Mouse (Mus musculus) adipose tissue, adult 10 weeks (tissue): ENCODE measurements around the gene 2210011C24Rik. TPM values are rescaled to one million over a fixed set of nuclear protein-coding genes. Genes with fewer than 3 reads are reported as not detected.

Experiments used
- polyA plus RNA-seq: library from polyadenylated mRNA; stranded (reverse); fragments of 350-450 nt; fragmentation: Illumina TruSeq; extraction: RNeasy Lipid Tissue Mini Kit (QIAGEN cat#74804); gene quantifications from one replicate; pipeline ENCODE4 v1.2.3, GENCODE M21; 2014; ENCODE audit warnings: low read depth, low replicate concordance

The 2210011C24Rik gene
- polyA plus RNA-seq = 0.62 TPM

DNA sequence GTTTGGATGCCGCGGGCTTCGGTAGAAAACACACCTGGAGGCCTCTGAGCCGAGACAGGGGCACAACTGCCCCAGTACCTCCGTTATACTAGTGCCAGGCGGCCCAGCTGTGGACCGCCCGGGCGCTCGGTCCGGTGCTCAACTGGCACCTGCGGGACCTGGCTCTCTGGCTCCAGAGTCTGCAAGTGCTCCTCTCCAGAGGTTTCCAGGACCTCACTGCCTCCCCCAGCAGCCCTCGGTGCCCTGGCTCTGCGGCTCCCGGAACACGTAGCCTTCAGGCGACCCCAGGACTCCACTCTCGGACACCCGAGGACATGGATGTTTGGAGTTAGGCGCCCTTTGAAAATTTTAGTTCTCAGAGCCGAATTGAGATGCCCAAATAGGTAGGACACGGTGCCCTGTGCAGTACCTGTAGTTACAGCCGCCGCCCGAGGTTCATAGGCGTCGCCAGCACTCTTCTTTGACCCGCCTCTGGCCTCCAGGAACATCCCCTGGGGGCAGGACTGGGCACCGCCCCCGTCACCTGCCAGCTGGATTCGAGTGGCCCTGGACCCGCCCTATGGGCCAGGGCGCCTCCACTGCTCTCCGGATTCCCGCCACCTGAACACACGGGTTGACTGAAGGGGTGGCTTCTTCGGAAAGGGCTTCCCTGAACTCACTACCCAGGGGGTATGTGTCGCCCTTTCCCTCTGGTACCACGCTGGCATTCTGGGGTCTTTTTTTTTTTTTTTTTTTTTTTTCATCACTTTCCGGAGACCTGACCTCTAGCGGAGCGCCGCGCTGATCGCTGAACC is at the start of gene 2210011C24Rik:
TSS of gene 2210011C24Rik (minus strand) at position 467 of the 794 bp plus-strand sequence.

DNA sequence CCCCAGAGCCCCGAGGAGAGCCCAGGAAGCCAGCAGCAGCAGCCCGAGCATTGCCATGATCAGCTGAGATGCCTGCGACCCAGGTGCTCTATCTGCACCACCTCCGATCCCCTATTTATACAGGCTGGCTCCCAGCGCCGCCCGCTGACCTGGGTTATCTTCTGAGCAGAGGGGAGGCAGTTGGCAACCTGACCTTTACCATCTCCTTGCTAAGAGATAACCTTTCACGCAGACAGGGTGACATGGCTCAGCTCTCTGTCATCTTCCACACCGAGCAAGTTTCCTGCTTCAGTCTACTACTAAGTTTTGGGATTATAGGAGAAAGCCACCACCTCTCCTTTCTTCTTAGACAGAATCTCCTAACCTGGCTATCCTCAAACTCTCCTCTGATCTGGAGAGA is 32.9 kb upstream of the 2210011C24Rik start, which contains the start of gene Rln3:
TSS of gene Rln3 (minus strand) at position 101 of the 400 bp plus-strand sequence.

GRCm38 (mm10) chr8:84042066-84042947 is 30.3 kb upstream of the 2210011C24Rik start, which contains the start of gene Il27ra:
TSS of gene Il27ra (minus strand) at chr8:84042589.

GRCm38 (mm10) chr8:84021096-84021495 is 9.1 kb upstream of the 2210011C24Rik start, which contains the start of gene Palm3:
TSS of gene Palm3 (plus strand) at chr8:84021471.

GRCm38 (mm10) chr8:84001281-84002000 is 10.5 kb downstream of the 2210011C24Rik start, which contains the start of gene 1700067K01Rik:
TSS of gene 1700067K01Rik (plus strand) at chr8:84001502.

GRCm38 (mm10) chr8:83997511-83998141 is 14.3 kb downstream of the 2210011C24Rik start, which contains the start of gene Samd1:
TSS of gene Samd1 (plus strand) at chr8:83997672.

GRCm38 (mm10) chr8:83972150-83973120 is 39.5 kb downstream of the 2210011C24Rik start, which contains the start of gene Prkaca:
TSS of gene Prkaca (plus strand) at chr8:83972993.

Other genes starting within 250 kb of the 2210011C24Rik start
- 25.2 TPM for gene Adgrl1, start 112.1 kb downstream of the 2210011C24Rik start, polyA plus RNA-seq
- 2.4 TPM for gene Gm10644, start 57.0 kb downstream of the 2210011C24Rik start, polyA plus RNA-seq
- 2.9 TPM for gene Asf1b, start 56.7 kb downstream of the 2210011C24Rik start, polyA plus RNA-seq
- 84.4 TPM for gene Prkaca, start 39.2 kb downstream of the 2210011C24Rik start, polyA plus RNA-seq
- 24.6 TPM for gene Samd1, start 14.5 kb downstream of the 2210011C24Rik start, polyA plus RNA-seq
- 1.3 TPM for gene 1700067K01Rik, start 10.7 kb downstream of the 2210011C24Rik start, polyA plus RNA-seq
- 1.3 TPM for gene Palm3, start 9.3 kb upstream of the 2210011C24Rik start, polyA plus RNA-seq
- gene Il27ra, start 30.4 kb upstream of the 2210011C24Rik start, polyA plus RNA-seq = 1.6 TPM
- not detected for gene Rln3, start 32.8 kb upstream of the 2210011C24Rik start, polyA plus RNA-seq
- gene Gm10643, start 53.0 kb upstream of the 2210011C24Rik start, polyA plus RNA-seq = 2.3 TPM
- 11.2 TPM for gene Rfx1, start 54.7 kb upstream of the 2210011C24Rik start, polyA plus RNA-seq
- gene Dcaf15, start 92.6 kb upstream of the 2210011C24Rik start, polyA plus RNA-seq = 14.2 TPM
- 0.40 TPM for gene Podnl1, start 113.8 kb upstream of the 2210011C24Rik start, polyA plus RNA-seq
- gene Cc2d1a, start 135.8 kb upstream of the 2210011C24Rik start, polyA plus RNA-seq = 21.9 TPM
- 2.8 TPM for gene 4930432K21Rik, start 135.9 kb upstream of the 2210011C24Rik start, polyA plus RNA-seq
- not detected for gene Nanos3, start 173.0 kb upstream of the 2210011C24Rik start, polyA plus RNA-seq
- gene Zswim4, start 224.9 kb upstream of the 2210011C24Rik start, polyA plus RNA-seq = 5.1 TPM
- gene D8Ertd738e, start 237.5 kb upstream of the 2210011C24Rik start, polyA plus RNA-seq = 193 TPM
- gene Mri1, start 245.2 kb upstream of the 2210011C24Rik start, polyA plus RNA-seq = 18.5 TPM